9 mouse cellular contexts compared by ENCODE assay signal in the genomic region with DNA sequence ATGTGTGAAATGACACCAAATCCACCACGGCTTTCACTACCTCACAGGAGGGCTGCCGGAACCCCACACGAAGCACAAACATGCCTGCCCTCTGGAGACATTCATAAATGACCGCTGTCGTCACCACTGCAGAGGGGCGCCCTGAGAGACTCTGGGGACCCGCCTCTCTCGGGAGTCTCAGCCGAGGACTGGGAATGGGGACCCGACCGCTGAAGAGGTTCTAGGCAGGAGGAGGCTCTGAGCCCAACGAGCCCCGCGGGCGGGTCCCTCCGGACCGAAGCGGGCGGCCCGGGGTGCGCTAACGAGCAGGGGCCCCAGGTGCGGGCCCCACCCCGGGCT. TPM values are rescaled to one million over a fixed set of nuclear protein-coding genes. Genes with fewer than 3 reads are reported as not detected.
DNase-seq lines count a peak whose midpoint lies in the region; ATAC-seq and TF ChIP-seq lines count a peak whose summit lies in the region.
"Had no signal": no experiment of that assay in that cellular context is flagged by ENCODE, and none has a peak within 500 bp of the region (broad histone marks: within the 10 kb centered on the region; RNA-seq: fewer than 3 reads in every experiment).

No protein-coding gene starts in this region.

- TF ChIP-seq EP300 in MEL (IDR thresholded peaks at IDR 0.05; ENCODE audit: low read depth in 1 of 2, low read length in 2 of 2), result no peak

- DNase-seq in kidney, adult 18-20 months, result no peak
- DNase-seq in MEL (ENCODE audit: low read depth, low spot score), result peak; percentile 56
- peak; percentile 50 to 77 for DNase-seq in spleen, postnatal 4 days (ENCODE audit: low spot score in 2 of 2)
- DNase-seq in adrenal gland, postnatal 10 days, result no peak
- DNase-seq in ovary, postnatal 10 days (ENCODE audit: low spot score), result no peak

- WGBS in kidney, embryonic 14.5 days, result under 1% methylated on average over 20 of the region's 24 CpGs
- under 1% methylated on average over 22 of the region's 24 CpGs for WGBS in forebrain, embryonic 13.5 days
- WGBS in liver, embryonic 12.5 days (ENCODE audit: insufficient replicate concordance), result 1% methylated on average over 24 of the region's 24 CpGs

- H3K27ac ChIP-seq in kidney, embryonic 14.5 days (ENCODE audit: low read depth, low read length), result peak overlapping the region; percentile 26; the same call in 1 of the 2 replicates
- H3K27ac ChIP-seq in MEL (ENCODE audit: control insufficient read depth, low read depth, low read length), result peak overlapping the region; percentile 65
- peak overlapping the region; percentile 96 for H3K27ac ChIP-seq in forebrain, embryonic 13.5 days
- H3K27ac ChIP-seq in liver, embryonic 12.5 days, result peak overlapping the region; percentile 100

- peak overlapping the region; percentile 99 for H3K4me2 ChIP-seq in kidney, embryonic 14.5 days (replicated peaks; ENCODE audit: low read depth, low read length)
- peak overlapping the region; percentile 81 for H3K4me2 ChIP-seq in forebrain, embryonic 13.5 days
- H3K4me2 ChIP-seq in liver, embryonic 12.5 days, result peak overlapping the region; percentile 98

- H3K9me3 ChIP-seq in kidney, embryonic 14.5 days (ENCODE audit: control insufficient read depth, low read length), result no peaks in the 10 kb centered on the region
- no peaks in the 10 kb centered on the region for H3K9me3 ChIP-seq in MEL (replicated peaks; ENCODE audit: insufficient read depth, low read length)
- H3K9me3 ChIP-seq in forebrain, embryonic 13.5 days (replicated peaks), result no peaks in the 10 kb centered on the region
- no peaks in the 10 kb centered on the region for H3K9me3 ChIP-seq in liver, embryonic 12.5 days (replicated peaks)

- peak overlapping the region; percentile 64 for H3K4me3 ChIP-seq in kidney, embryonic 14.5 days (ENCODE audit: low read length)
- peak overlapping the region; percentile 56 to 83 for H3K4me3 ChIP-seq in MEL (ENCODE audit: control insufficient read depth in 1 of 2, insufficient read depth in 1 of 2, low read depth in 2 of 2, low read length in 2 of 2)
- peak overlapping the region; percentile 51 for H3K4me3 ChIP-seq in forebrain, embryonic 13.5 days
- H3K4me3 ChIP-seq in liver, embryonic 12.5 days, result peak overlapping the region; percentile 75

- H3K27me3 ChIP-seq in kidney, embryonic 14.5 days (ENCODE audit: control insufficient read depth, insufficient read depth, low read length), result peaks cover 10% of the 10 kb centered on the region; the same call in 1 of the 2 replicates
- H3K27me3 ChIP-seq in MEL (ENCODE audit: control insufficient read depth in 1 of 2, insufficient read depth in 2 of 2, low read length in 2 of 2), result no peaks in the 10 kb centered on the region
- H3K27me3 ChIP-seq in forebrain, embryonic 13.5 days, result 0 out of 2 replicates have a peak, but pooled peaks cover 8% of the 10 kb centered on the region
- no peaks in the 10 kb centered on the region for H3K27me3 ChIP-seq in liver, embryonic 12.5 days (replicated peaks)

- H3K36me3 ChIP-seq in kidney, embryonic 14.5 days (ENCODE audit: control insufficient read depth, insufficient read depth, low read length), result no peaks in the 10 kb centered on the region
- H3K36me3 ChIP-seq in MEL (ENCODE audit: control insufficient read depth in 1 of 2, insufficient read depth in 2 of 2, low read length in 2 of 2), result peaks cover 0 to 45% of the 10 kb centered on the region in 2 experiments; a peak in 2 of 4 replicates
- no peaks in the 10 kb centered on the region for H3K36me3 ChIP-seq in forebrain, embryonic 13.5 days (ENCODE audit: poor library complexity, severe bottlenecking)
- H3K36me3 ChIP-seq in liver, embryonic 12.5 days, result no peaks in the 10 kb centered on the region

- peak; percentile 30 for ATAC-seq in kidney, embryonic 14.5 days (ENCODE audit: low FRiP score, low TSS enrichment)
- ATAC-seq in forebrain, embryonic 13.5 days, result peak; percentile 40
- no peak for ATAC-seq in liver, embryonic 12.5 days

- H3K79me2 ChIP-seq in MEL (ENCODE audit: control insufficient read depth, insufficient read depth, low read length, poor library complexity), result peaks cover 8% of the 10 kb centered on the region

- no peak for TF ChIP-seq CTCF in MEL (IDR thresholded peaks at IDR 0.05 in 2 of 3, conservative IDR thresholded peaks at IDR 0.05 in 1 of 3; ENCODE audit: control insufficient read depth in 1 of 3, insufficient read depth in 1 of 3, low read depth in 2 of 3, low read length in 3 of 3, poor library complexity in 1 of 3, severe bottlenecking in 1 of 3)

- H3K4me1 ChIP-seq in kidney, embryonic 14.5 days (ENCODE audit: control insufficient read depth, insufficient read depth, low read length), result peaks cover 27% of the 10 kb centered on the region
- H3K4me1 ChIP-seq in MEL (ENCODE audit: control insufficient read depth in 1 of 2, insufficient read depth in 2 of 2, low read length in 2 of 2), result peaks cover 29 to 55% of the 10 kb centered on the region in 2 experiments
- H3K4me1 ChIP-seq in forebrain, embryonic 13.5 days, result peaks cover 54% of the 10 kb centered on the region
- peaks cover 84% of the 10 kb centered on the region for H3K4me1 ChIP-seq in liver, embryonic 12.5 days

- TF ChIP-seq POLR2A in MEL (IDR thresholded peaks at IDR 0.05; ENCODE audit: control insufficient read depth in 1 of 2, insufficient read depth in 1 of 2, low read depth in 1 of 2, low read length in 2 of 2, poor library complexity in 1 of 2), result no peak; a peak in 1 of 4 replicates

- H3K9ac ChIP-seq in kidney, embryonic 14.5 days (ENCODE audit: low read depth, low read length), result peak overlapping the region; percentile 68
- peak overlapping the region; percentile 81 for H3K9ac ChIP-seq in MEL (ENCODE audit: control insufficient read depth, low read depth, low read length, poor library complexity, severe bottlenecking)
- peak overlapping the region; percentile 76 for H3K9ac ChIP-seq in forebrain, embryonic 13.5 days
- H3K9ac ChIP-seq in liver, embryonic 12.5 days, result peak overlapping the region; percentile 95

- no peak for TF ChIP-seq RAD21 in MEL (IDR thresholded peaks at IDR 0.05; ENCODE audit: low read depth, low read length)

TF ChIP-seq in MEL, 35 proteins besides CTCF, POLR2A, EP300 and RAD21:
- TF ChIP-seq NRF1 (IDR thresholded peaks at IDR 0.05; ENCODE audit: insufficient read depth, low read depth, low read length, poor library complexity, severe bottlenecking) (no peak), CHD2 (IDR thresholded peaks at IDR 0.05; ENCODE audit: low read length) (no peak), ELF1 (IDR thresholded peaks at IDR 0.05; ENCODE audit: low read depth, low read length) (no peak), ZNF384 (IDR thresholded peaks at IDR 0.05; ENCODE audit: low read depth, low read length) (no peak), HCFC1 (IDR thresholded peaks at IDR 0.05; ENCODE audit: low read depth, low read length) (no peak), TCF12 (IDR thresholded peaks at IDR 0.05; ENCODE audit: low read depth, low read length) (no peak), POLR2AphosphoS2 (IDR thresholded peaks at IDR 0.05; ENCODE audit: low read length) (no peak), ZKSCAN1 (IDR thresholded peaks at IDR 0.05; ENCODE audit: low read depth, low read length) (no peak), ZC3H11A (IDR thresholded peaks at IDR 0.05; ENCODE audit: low read depth, low read length) (no peak), SIN3A (IDR thresholded peaks at IDR 0.05; ENCODE audit: low read length) (no peak), GATA1 (IDR thresholded peaks at IDR 0.05; ENCODE audit: low read depth, low read length) (no peak), CHD1 (IDR thresholded peaks at IDR 0.05; ENCODE audit: low read depth, low read length) (no peak), BHLHE40 (IDR thresholded peaks at IDR 0.05; ENCODE audit: borderline replicate concordance, low read depth, low read length) (no peak), SMC3 (IDR thresholded peaks at IDR 0.05; ENCODE audit: low read depth, low read length) (no peak), TBP (IDR thresholded peaks at IDR 0.05; ENCODE audit: low read depth, low read length) (no peak), KAT2A (conservative IDR thresholded peaks at IDR 0.05; ENCODE audit: low read depth, low read length) (no peak), USF2 (IDR thresholded peaks at IDR 0.05; ENCODE audit: borderline replicate concordance in 1 of 2, insufficient read depth in 1 of 2, low read depth in 1 of 2, low read length in 2 of 2) (no peak), UBTF (IDR thresholded peaks at IDR 0.05; ENCODE audit: borderline replicate concordance, insufficient read depth, low read depth, low read length) (no peak)
TF ChIP-seq in MEL: peak in this region for 0.

RNA-seq across cellular contexts. Expression of a gene that starts 0.4 kb away (rescaled TPM):
- polyA plus RNA-seq in kidney, embryonic 14.5 days (2014; fragmentation: Nextera tagmentation; extraction: Ambion mirVana), result not detected in 2 replicates
- not detected in 2 replicates for total RNA-seq in MEL (2012; rRNA removed)
- under 1 TPM in 1 of 2 experiments, not detected in 1; 0.24 TPM for polyA plus RNA-seq in MEL (2012; ENCODE audit: insufficient read depth in 1 of 2, insufficient read length in 2 of 2, low read depth in 1 of 2, low replicate concordance in 2 of 2, missing spikeins in 1 of 2)
- polyA plus RNA-seq in forebrain, embryonic 13.5 days (2015; fragmentation: Nextera tagmentation; extraction: Ambion mirVana), result not detected in 2 replicates
- not detected in 2 replicates for polyA plus RNA-seq in liver, embryonic 12.5 days (2016; fragmentation: Nextera tagmentation; extraction: Ambion mirVana)
- total RNA-seq in adrenal gland, postnatal 10 days (2021), result not detected
- total RNA-seq: left cerebral cortex, postnatal 10 days had no signal

RNA-seq across cellular contexts. Expression of a gene that starts 37.6 kb away (rescaled TPM):
- 10.5 and 17.1 TPM in 2 replicates for polyA plus RNA-seq in kidney, embryonic 14.5 days (2014; fragmentation: Nextera tagmentation; extraction: Ambion mirVana)
- total RNA-seq in MEL (2012; rRNA removed), result 4.4 and 4.5 TPM in 2 replicates
- polyA plus RNA-seq in MEL (2012; ENCODE audit: insufficient read depth in 1 of 2, insufficient read length in 2 of 2, low read depth in 1 of 2, low replicate concordance in 2 of 2, missing spikeins in 1 of 2), result 1 to 10 TPM in 1 of 2 experiments, not detected in 1; 7.1 TPM
- 32.1 and 36.7 TPM in 2 replicates for polyA plus RNA-seq in forebrain, embryonic 13.5 days (2015; fragmentation: Nextera tagmentation; extraction: Ambion mirVana)
- polyA plus RNA-seq in liver, embryonic 12.5 days (2016; fragmentation: Nextera tagmentation; extraction: Ambion mirVana), result 9.3 and 9.8 TPM in 2 replicates
- total RNA-seq in adrenal gland, postnatal 10 days (2021), result 10 to 100 TPM; 14.1 to 21.3 TPM

Comparison
In these comparisons a context has a peak if more than half of its experiments do, and no peak if none do; other contexts are left out.
1. H3K27ac ChIP-seq: peak in every context shown above with its lines; median percentile 100 in liver, embryonic 12.5 days; 96 in forebrain, embryonic 13.5 days; 65 in MEL; 26 in kidney, embryonic 14.5 days.
2. DNase-seq: peak in MEL (single experiment) and spleen, postnatal 4 days (2 of 2); none in kidney, adult 18-20 months (single experiment), adrenal gland, postnatal 10 days (single experiment) and ovary, postnatal 10 days (single experiment).
3. Peak in every context shown above with its lines, with median percentiles within 50 percentile points of each other: H3K4me2 ChIP-seq, H3K4me3 ChIP-seq and H3K9ac ChIP-seq.